ENCODE assay signal across 15 mouse cellular contexts in genomic region chr14:26591353-26591752, GRCm38 (mm10). TPM values are rescaled to one million over a fixed set of nuclear protein-coding genes. Genes with fewer than 3 reads are reported as not detected.
DNase-seq lines count a peak whose midpoint lies in the region; ATAC-seq and TF ChIP-seq lines count a peak whose summit lies in the region.
"Had no signal": no experiment of that assay in that cellular context is flagged by ENCODE, and none has a peak within 500 bp of the region (broad histone marks: within the 10 kb centered on the region; RNA-seq: fewer than 3 reads in every experiment).

No protein-coding gene starts in this region.

- no peaks in the 10 kb centered on the region for H3K27me3 ChIP-seq in midbrain, embryonic 11.5 days (ENCODE audit: control insufficient read depth, insufficient read depth, low read length)
- H3K27me3 ChIP-seq in midbrain, embryonic 16.5 days (ENCODE audit: control insufficient read depth, insufficient read depth, low read depth, low read length), result no peaks in the 10 kb centered on the region
- no peaks in the 10 kb centered on the region for H3K27me3 ChIP-seq in G1E (ENCODE audit: insufficient read depth, low read length)
- H3K27me3 ChIP-seq: heart, embryonic 15.5 days; lung, embryonic 15.5 days; midbrain, embryonic 12.5 days had no signal

- no peak for TF ChIP-seq CTCF in G1E (IDR thresholded peaks at IDR 0.05; ENCODE audit: low read depth, low read length)

- no peak overlapping the region for H3K4me2 ChIP-seq in midbrain, embryonic 11.5 days
- no peak overlapping the region for H3K4me2 ChIP-seq in midbrain, embryonic 16.5 days (ENCODE audit: low read length)
- H3K4me2 ChIP-seq: heart, embryonic 15.5 days; lung, embryonic 15.5 days; midbrain, embryonic 12.5 days had no signal

- DNase-seq in midbrain, embryonic 11.5 days (ENCODE audit: low spot score, missing footprints), result peak; percentile 51
- no peak for DNase-seq in G1E (ENCODE audit: low spot score)
- DNase-seq in liver, result peak; percentile 25
- DNase-seq in urinary bladder, postnatal 25 days (ENCODE audit: low spot score), result no peak
- no peak for DNase-seq in adipocyte (ENCODE audit: low spot score)
- DNase-seq: adrenal gland, adult 8-10 months; cerebellum, adult 9-11 months; kidney, postnatal 10 days; layer of hippocampus, adult 9-11 months; right cerebral cortex, postnatal 4 days had no signal

- H3K4me1 ChIP-seq in midbrain, embryonic 11.5 days (ENCODE audit: control insufficient read depth, insufficient read depth, low read length), result no peaks in the 10 kb centered on the region; the same call in 1 of the 2 replicates
- no peaks in the 10 kb centered on the region for H3K4me1 ChIP-seq in midbrain, embryonic 16.5 days (ENCODE audit: control insufficient read depth, insufficient read depth, low read length)
- H3K4me1 ChIP-seq in G1E (ENCODE audit: insufficient read depth, low read depth, low read length), result peaks cover 78% of the 10 kb centered on the region
- H3K4me1 ChIP-seq: midbrain, embryonic 12.5 days had no signal

- no peak overlapping the region for H3K27ac ChIP-seq in midbrain, embryonic 11.5 days (ENCODE audit: low read depth, low read length)
- no peak overlapping the region for H3K27ac ChIP-seq in midbrain, embryonic 16.5 days (ENCODE audit: low read length)
- H3K27ac ChIP-seq: heart, embryonic 15.5 days; lung, embryonic 15.5 days; midbrain, embryonic 12.5 days had no signal

- no peaks in the 10 kb centered on the region for H3K9me3 ChIP-seq in midbrain, embryonic 11.5 days (ENCODE audit: control insufficient read depth, low read length)
- H3K9me3 ChIP-seq in midbrain, embryonic 16.5 days (replicated peaks; ENCODE audit: control insufficient read depth, low read length, poor library complexity, severe bottlenecking), result no peaks in the 10 kb centered on the region
- H3K9me3 ChIP-seq in G1E (replicated peaks), result no peaks in the 10 kb centered on the region
- H3K9me3 ChIP-seq: heart, embryonic 15.5 days; lung, embryonic 15.5 days; midbrain, embryonic 12.5 days had no signal

- ATAC-seq in midbrain, embryonic 11.5 days (ENCODE audit: low FRiP score), result no peak
- no peak for ATAC-seq in midbrain, embryonic 16.5 days
- peak; percentile 5; the same call in 1 of the 2 replicates for ATAC-seq in G1E (ENCODE audit: extremely low read depth, insufficient number of reproducible peaks, low FRiP score, poor library complexity, severe bottlenecking)
- peak; percentile 66 for ATAC-seq in megakaryocyte-erythroid progenitor cell, adult 5-6 weeks (replicated peaks; ENCODE audit: low FRiP score, low TSS enrichment, poor library complexity, severe bottlenecking)

- no peak overlapping the region for H3K9ac ChIP-seq in midbrain, embryonic 11.5 days (ENCODE audit: low read length)
- no peak overlapping the region for H3K9ac ChIP-seq in midbrain, embryonic 16.5 days (ENCODE audit: low read depth, low read length)
- H3K9ac ChIP-seq: heart, embryonic 15.5 days; lung, embryonic 15.5 days; midbrain, embryonic 12.5 days had no signal

- H3K4me3 ChIP-seq in midbrain, embryonic 11.5 days (ENCODE audit: low read depth, low read length), result no peak overlapping the region
- H3K4me3 ChIP-seq in midbrain, embryonic 16.5 days (ENCODE audit: low read depth, low read length), result no peak overlapping the region
- no peak overlapping the region; the same call in 1 of the 2 replicates for H3K4me3 ChIP-seq in G1E (ENCODE audit: low read depth, low read length)
- H3K4me3 ChIP-seq: heart, embryonic 15.5 days; lung, embryonic 15.5 days; midbrain, embryonic 12.5 days had no signal

- H3K36me3 ChIP-seq in midbrain, embryonic 11.5 days (ENCODE audit: control insufficient read depth, insufficient read depth, low read length), result no peaks in the 10 kb centered on the region
- H3K36me3 ChIP-seq in midbrain, embryonic 16.5 days (ENCODE audit: control insufficient read depth, insufficient read depth, low read length), result peaks cover 6% of the 10 kb centered on the region; the same call in 1 of the 2 replicates
- peaks cover 7% of the 10 kb centered on the region for H3K36me3 ChIP-seq in G1E (replicated peaks)
- H3K36me3 ChIP-seq: heart, embryonic 15.5 days had no signal

RNA-seq across cellular contexts. Expression of gene Dennd6a, which starts 17.7 kb away (rescaled TPM):
- polyA plus RNA-seq in midbrain, embryonic 11.5 days (2014; fragmentation: Nextera tagmentation; extraction: Ambion mirVana), result 37.9 and 39.7 TPM in 2 replicates
- polyA plus RNA-seq in midbrain, embryonic 16.5 days (2015; fragmentation: Nextera tagmentation; extraction: Ambion mirVana), result 15.2 and 17.3 TPM in 2 replicates
- total RNA-seq in G1E (2014; fragmentation: Nextera tagmentation) (70.0 and 97.5 TPM in 2 replicates), G1E (2017) (48.1 and 51.6 TPM in 2 replicates)
- 11.0 and 11.2 TPM in 2 replicates for polyA plus RNA-seq in G1E (2012)
- total RNA-seq in megakaryocyte-erythroid progenitor cell, adult 5-6 weeks (2014; fragmentation: Nextera tagmentation), result 33.8 and 34.2 TPM in 2 replicates
- total RNA-seq in megakaryocyte-erythroid progenitor cell, adult 5-6 weeks (2017), result 34.6 and 45.4 TPM in 2 replicates

RNA-seq across cellular contexts. Expression of gene Arf4, which starts 46.5 kb away (rescaled TPM):
- 586 and 633 TPM in 2 replicates for polyA plus RNA-seq in midbrain, embryonic 11.5 days (2014; fragmentation: Nextera tagmentation; extraction: Ambion mirVana)
- polyA plus RNA-seq in midbrain, embryonic 16.5 days (2015; fragmentation: Nextera tagmentation; extraction: Ambion mirVana), result 505 and 541 TPM in 2 replicates
- total RNA-seq in G1E (2014; fragmentation: Nextera tagmentation) (454 and 572 TPM in 2 replicates), G1E (2017) (68.0 and 83.3 TPM in 2 replicates)
- polyA plus RNA-seq in G1E (2012), result 205 and 234 TPM in 2 replicates
- total RNA-seq in megakaryocyte-erythroid progenitor cell, adult 5-6 weeks (2014; fragmentation: Nextera tagmentation), result 122 TPM in 2 replicates
- 69.3 and 73.4 TPM in 2 replicates for total RNA-seq in megakaryocyte-erythroid progenitor cell, adult 5-6 weeks (2017)

RNA-seq across cellular contexts. Expression of gene Slmap, which starts 56.6 kb away (rescaled TPM):
- 21.3 and 24.8 TPM in 2 replicates for polyA plus RNA-seq in midbrain, embryonic 11.5 days (2014; fragmentation: Nextera tagmentation; extraction: Ambion mirVana)
- 11.3 and 13.6 TPM in 2 replicates for polyA plus RNA-seq in midbrain, embryonic 16.5 days (2015; fragmentation: Nextera tagmentation; extraction: Ambion mirVana)
- total RNA-seq in G1E (2014; fragmentation: Nextera tagmentation), result 159 and 171 TPM in 2 replicates
- total RNA-seq in G1E (2017), result 78.3 and 92.9 TPM in 2 replicates
- 58.4 and 69.9 TPM in 2 replicates for polyA plus RNA-seq in G1E (2012)
- total RNA-seq in megakaryocyte-erythroid progenitor cell, adult 5-6 weeks (2014; fragmentation: Nextera tagmentation), result 62.0 and 81.1 TPM in 2 replicates
- 86.4 and 97.3 TPM in 2 replicates for total RNA-seq in megakaryocyte-erythroid progenitor cell, adult 5-6 weeks (2017)

Comparison
In these comparisons a context has a peak if more than half of its experiments do, and no peak if none do; other contexts are left out.
1. ATAC-seq: peak in G1E (single experiment) and megakaryocyte-erythroid progenitor cell, adult 5-6 weeks (single experiment); none in midbrain, embryonic 11.5 days (single experiment) and midbrain, embryonic 16.5 days (single experiment).
2. DNase-seq: peak in midbrain, embryonic 11.5 days (single experiment) and liver (single experiment); none in G1E (single experiment), urinary bladder, postnatal 25 days (single experiment) and adipocyte (single experiment).